Mouse (Mus musculus): ENCODE measurements around the gene Dlg2. TPM values are rescaled to one million over a fixed set of nuclear protein-coding genes. Genes with fewer than 3 reads are reported as not detected.

Dlg2 gene
- total RNA-seq, 1 experiment from 2014 or later: 2.2 TPM

DNA sequence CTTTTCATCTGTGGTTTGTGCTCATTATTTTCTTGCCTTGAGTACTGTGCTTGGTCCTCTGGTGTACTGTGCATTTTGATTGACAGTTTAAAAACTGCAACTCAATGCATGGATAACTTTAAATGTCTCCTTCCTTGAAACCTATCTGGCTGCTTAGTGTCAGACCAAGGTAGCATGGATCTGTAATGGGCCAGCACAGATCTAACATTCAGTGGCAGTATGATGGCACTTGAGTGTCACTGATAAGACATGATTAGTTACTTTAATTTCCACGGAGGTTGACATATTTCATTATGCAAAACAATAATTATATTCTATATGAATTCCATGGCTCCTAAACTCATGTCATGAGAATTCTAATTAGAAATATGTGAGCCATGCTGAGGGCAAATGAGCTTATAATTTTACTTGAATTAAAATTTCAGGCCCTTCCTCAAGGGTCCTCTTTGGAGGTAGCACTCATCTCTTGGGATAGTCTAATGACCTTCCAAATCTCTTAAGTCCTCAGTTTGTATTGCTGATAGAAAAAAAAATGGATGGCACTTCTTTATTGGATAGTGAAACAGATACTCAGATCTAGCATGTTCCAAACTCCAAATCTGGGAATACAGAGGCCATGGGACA is 1005.2 kb downstream of the Dlg2 start:
- no peak for ATAC-seq (ENCODE audit: extremely low read depth, insufficient number of reproducible peaks, low FRiP score, poor library complexity, severe bottlenecking)

DNA sequence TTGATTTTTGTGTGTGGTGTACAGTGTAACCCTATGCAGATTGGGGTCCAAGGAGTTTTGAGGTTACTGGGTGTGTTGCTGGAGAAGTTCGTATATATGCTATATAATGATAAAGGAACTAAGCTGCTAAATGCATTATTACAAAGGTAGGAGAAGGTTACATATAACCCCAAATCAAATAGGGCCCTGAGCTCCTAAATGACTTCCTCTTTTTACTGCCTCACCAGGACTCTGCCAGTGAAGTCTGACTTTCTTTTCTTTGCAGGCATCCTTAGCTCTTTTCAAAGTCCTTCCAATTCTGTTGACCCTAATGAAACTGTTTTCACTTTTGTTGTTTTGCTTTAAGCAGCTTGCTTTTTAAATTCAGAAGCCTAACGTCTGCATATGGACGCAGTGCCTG is 1016.8 kb downstream of the Dlg2 start:
- no peak for ATAC-seq (ENCODE audit: extremely low read depth, insufficient number of reproducible peaks, low FRiP score, poor library complexity, severe bottlenecking)

DNA sequence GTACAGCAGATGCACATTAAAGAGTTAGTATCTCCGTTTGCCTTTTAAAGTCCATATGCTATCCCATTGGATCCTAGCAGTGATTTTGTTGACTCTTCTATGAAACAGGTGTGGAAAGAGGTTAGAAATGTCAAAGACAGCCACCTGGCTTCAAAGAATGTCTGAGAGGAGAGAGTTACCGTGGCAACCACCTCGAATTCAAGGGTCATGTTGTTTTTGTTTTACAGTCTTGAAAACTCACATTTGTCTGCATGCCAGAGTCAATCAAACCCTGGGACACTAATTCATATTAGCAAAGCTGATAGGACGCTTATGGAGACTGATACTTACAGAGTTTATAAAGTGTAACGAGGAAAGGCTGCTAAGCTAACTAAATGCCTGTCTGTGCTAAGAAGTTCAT is 1019.1 kb downstream of the Dlg2 start:
- no peak for ATAC-seq (ENCODE audit: extremely low read depth, insufficient number of reproducible peaks, low FRiP score, poor library complexity, severe bottlenecking)

DNA sequence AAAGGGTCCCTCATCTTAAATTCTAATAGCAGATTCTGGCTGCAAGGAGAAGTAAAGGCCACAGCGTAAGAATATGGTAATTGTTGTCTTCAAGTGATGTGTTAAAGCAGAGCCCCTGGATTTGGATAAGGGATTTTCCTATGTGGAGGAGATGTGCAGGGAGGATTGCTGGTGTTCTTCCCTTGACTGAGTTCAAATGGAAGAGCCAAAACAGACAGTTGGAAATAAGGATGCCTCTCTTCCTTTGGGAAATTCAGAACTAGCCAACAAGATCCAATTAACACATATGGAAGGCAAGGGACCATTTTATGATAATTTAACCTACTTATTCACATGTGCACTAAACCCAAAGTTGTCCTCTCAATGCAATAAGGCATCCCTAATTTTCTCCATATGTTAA is 1034.6 kb downstream of the Dlg2 start:
- no peak for ATAC-seq (ENCODE audit: extremely low read depth, insufficient number of reproducible peaks, low FRiP score, poor library complexity, severe bottlenecking)

DNA sequence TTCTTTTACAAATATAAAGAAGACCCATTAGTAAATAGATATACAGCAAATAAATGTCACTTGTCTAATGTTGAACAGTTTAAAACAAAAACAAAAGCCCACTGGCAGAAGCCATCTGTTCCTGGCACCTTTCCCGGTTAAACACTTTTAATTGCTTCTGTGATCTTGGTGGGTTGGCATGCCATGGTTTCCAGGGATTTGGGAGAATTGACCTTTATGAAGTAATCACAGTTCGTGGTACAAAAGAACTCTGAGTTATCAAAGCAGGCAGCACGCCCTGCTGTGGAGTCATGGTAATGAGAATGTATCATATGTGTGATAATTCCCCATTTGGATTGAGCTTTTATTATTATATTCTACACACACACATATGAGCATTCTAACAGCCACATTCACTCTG is 1038.0 kb downstream of the Dlg2 start:
- no peak for ATAC-seq (ENCODE audit: extremely low read depth, insufficient number of reproducible peaks, low FRiP score, poor library complexity, severe bottlenecking)

DNA sequence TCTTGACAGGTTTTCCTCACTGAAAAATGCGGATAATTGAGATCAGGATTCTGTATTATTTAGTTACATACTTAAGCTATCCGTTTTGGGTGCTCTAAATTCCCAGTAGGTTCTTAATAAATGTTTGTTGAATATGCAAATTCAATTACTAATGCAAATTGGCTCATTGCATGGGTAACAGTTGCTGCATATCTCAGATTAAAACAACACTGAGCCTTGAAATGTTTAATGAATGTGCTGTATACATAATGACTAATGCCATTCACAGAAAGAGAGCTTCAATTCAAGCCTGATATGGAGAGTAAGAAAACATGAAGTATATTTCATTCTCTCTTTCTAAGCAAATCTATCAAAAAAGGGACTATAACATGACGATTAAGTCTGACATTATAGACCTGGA is 1039.8 kb downstream of the Dlg2 start:
- no peak for ATAC-seq (ENCODE audit: extremely low read depth, insufficient number of reproducible peaks, low FRiP score, poor library complexity, severe bottlenecking)

DNA sequence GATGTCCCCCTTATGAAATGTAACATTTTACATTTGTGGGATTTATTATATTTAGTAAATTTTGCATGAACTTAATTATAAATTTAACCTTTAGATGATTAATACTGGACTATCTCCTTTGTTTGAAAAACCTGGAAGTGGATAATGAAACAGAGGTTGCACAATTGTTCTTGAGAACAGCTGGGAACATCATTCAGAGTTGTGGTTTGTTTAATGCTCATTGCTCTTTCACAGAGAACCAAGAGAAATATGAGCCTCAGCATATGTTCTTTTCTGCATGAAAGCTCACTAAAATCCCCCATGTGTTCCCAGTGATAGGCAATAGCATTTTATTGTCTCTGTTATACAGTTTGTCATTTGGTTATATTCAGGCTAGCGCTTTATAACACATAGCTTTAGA is 1049.4 kb downstream of the Dlg2 start:
- no peak for ATAC-seq (ENCODE audit: extremely low read depth, insufficient number of reproducible peaks, low FRiP score, poor library complexity, severe bottlenecking)

DNA sequence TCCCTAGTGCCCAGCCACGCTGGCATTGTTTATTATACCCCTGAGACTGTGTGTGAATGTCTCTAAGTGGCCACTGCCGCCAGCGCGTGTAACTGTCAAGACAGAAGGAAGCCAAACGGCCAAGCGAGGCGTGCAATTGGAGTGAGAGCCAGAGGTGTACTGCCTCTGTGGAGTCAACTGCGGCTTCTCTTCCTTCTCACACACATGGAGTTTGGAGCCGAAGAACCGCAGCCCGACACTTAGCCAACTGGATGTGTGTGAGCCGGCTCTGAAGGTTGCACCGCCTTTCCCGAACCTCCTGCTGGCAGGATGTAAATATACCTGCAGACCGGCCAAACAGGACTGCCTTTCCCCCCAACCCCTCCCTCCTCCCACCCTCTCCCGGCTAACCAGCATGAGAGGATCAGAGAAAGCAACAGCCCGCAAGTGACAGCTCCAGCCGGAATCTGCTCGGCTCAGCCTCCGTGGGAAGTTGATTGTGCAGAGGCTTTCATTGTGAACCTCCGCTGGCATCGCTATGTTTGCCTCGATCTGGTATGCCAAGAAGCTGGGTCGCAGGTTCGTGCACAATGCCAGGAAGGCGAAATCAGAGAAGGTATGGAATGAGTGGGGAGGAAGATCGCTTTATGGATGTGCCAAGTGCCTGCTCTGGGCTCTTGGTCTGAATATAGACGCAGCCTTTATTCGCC is 1066.3 kb downstream of the Dlg2 start:
- no peak for ATAC-seq (ENCODE audit: extremely low read depth, insufficient number of reproducible peaks, low FRiP score, poor library complexity, severe bottlenecking)

DNA sequence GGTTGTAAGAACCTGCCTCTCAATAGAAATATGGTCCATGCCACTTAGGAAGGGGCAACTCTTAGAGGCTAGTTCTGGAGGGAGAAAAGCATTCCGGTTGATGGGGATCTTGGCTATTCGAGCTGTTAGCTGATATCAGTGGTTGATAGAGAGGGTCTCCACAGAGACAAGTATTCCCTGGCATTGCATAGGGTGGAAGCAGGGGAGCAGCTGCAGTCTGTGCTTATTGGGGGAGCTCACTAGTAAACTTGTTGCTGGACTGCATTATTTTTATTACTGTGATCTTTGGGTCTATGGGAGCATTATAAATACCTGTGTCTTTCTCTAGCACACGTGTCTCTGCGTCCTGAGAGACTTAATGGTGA is 1066.8 kb downstream of the Dlg2 start:
- no peak for ATAC-seq (ENCODE audit: extremely low read depth, insufficient number of reproducible peaks, low FRiP score, poor library complexity, severe bottlenecking)

DNA sequence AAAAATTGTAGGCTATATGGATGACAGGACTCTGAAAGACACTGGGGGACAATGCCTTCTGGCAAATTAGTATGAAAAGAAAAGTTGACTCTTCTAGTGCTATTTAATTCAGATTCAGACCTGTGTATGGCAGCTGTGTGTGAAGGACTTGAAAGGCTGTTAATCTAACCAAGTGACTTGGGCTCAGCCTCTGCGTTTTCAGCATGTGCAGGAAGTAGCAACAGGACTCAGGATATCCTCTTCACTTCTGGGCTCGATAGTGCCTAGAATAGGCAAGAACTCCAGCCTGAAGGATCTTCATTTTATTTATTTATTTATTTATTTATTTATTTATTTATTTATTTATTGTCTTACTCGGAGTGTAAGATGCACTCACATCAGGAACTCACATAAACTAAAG is 1068.1 kb downstream of the Dlg2 start:
- ATAC-seq (ENCODE audit: extremely low read depth, insufficient number of reproducible peaks, low FRiP score, poor library complexity, severe bottlenecking): no peak

DNA sequence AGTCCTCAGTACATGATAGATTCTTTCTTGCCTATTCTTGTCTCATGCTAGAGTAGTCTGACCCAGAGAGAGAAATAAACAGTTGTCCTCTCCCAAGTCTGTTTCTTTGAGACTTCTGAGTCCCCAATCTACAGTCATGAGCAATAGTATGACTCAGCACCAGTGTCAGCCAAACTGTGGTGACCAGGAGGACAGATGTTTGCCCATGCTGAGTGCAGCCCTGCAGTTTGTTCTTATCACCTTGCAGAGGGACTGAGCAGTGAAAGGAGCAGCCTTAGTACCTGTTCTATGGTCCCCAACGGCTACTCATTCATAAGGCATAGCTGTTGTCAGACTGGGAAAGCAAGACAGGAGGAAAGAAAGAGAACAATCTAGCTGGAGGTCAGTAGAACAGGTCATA is 1072.3 kb downstream of the Dlg2 start:
- ATAC-seq (ENCODE audit: extremely low read depth, insufficient number of reproducible peaks, low FRiP score, poor library complexity, severe bottlenecking): no peak

DNA sequence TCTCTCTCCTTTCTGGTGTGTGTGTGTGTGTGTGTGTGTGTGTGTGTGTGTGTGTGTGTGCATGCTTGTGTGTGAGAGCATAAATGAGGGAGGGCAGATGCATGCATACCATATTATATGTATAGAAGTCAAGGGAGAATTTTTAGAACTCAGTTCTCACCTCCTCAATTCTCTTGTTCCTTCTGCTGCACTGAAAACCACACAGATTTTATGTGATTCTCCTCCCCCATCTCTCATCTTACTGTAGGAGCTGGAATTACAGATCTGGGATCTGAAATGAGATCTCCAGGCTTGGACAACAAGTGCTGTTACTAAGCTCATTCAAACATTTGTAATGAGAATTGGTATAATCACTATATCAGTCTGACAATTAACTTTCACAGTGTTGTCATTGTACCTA is 1081.1 kb downstream of the Dlg2 start:
- ATAC-seq (ENCODE audit: extremely low read depth, insufficient number of reproducible peaks, low FRiP score, poor library complexity, severe bottlenecking): no peak

DNA sequence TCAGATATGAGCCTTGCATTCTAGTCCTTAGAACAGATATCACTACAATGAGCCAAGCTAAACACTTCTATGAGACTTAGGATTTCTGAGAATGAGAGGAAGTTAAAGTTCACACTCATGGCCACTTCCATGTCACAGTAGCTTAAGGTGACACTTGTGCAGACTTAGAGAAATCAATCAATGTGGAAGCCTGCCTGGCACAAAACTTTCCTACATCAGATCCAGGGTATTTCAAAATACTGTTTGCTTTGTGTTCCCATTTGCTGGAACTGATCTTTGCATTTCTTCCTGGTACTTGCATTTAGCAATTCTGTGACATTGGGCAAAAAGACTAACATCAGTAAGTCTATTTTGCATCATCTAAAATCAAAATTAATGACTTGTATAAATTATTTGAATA is 1091.0 kb downstream of the Dlg2 start:
- ATAC-seq (ENCODE audit: extremely low read depth, insufficient number of reproducible peaks, low FRiP score, poor library complexity, severe bottlenecking): no peak

DNA sequence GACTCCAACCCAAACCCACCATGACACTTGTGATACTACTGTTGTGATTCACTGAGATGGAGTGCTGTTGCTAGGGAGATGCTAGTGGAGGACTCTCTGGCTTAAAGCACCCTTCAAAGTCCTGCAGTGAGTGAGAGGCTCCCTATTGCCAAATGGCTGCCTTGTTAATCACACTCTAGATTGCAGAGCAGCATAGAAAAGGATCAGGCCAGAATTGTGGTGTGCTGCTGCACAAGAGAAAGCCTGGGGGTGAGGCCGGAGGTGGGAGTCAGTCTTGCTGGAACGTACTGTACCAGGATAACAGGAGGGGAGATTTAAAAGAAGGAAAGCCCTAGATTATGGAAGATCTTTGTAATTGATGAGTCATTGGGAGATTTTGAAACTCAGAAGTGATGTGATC is 1094.5 kb downstream of the Dlg2 start:
- no peak for ATAC-seq (ENCODE audit: extremely low read depth, insufficient number of reproducible peaks, low FRiP score, poor library complexity, severe bottlenecking)

DNA sequence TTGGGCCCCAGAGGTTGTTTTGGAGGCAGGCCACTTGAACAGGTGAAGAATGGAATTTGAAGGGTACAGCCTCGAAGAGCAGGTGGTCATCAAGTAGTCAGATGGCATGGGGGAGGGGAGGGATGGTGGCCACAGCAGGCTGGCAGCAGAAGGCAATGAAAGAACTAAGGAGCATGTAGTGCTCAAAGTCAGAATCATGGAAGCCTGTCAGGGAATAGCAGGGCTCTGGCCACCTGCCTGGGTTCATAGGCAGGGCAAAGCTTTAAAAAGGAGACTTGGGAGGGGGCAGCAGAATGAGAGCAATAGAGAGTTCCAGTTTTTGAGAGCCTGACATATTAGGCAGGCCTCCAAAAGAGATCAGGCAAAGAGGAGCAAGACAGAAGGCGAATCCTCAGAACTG is 1096.2 kb downstream of the Dlg2 start:
- no peak for ATAC-seq (ENCODE audit: extremely low read depth, insufficient number of reproducible peaks, low FRiP score, poor library complexity, severe bottlenecking)

DNA sequence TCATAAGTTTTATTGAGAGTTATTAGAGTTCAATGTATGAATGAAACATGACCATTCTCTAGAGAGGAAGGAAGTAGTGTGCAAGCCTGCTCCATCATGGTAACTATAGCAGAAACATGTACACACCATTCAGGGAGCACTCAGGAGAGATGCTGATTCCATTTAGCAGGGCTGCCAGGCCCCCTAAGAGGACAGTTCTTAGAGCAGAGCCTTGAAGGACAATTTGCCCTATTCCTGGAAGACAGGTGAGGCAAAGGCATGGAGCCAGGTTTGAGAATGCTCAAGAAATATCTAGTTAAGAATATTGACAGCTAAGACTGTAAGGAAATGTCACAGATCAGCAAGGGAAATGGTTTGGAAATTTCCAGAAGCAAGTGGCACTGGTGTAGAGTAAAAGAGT is 1096.8 kb downstream of the Dlg2 start:
- ATAC-seq (ENCODE audit: extremely low read depth, insufficient number of reproducible peaks, low FRiP score, poor library complexity, severe bottlenecking): no peak

DNA sequence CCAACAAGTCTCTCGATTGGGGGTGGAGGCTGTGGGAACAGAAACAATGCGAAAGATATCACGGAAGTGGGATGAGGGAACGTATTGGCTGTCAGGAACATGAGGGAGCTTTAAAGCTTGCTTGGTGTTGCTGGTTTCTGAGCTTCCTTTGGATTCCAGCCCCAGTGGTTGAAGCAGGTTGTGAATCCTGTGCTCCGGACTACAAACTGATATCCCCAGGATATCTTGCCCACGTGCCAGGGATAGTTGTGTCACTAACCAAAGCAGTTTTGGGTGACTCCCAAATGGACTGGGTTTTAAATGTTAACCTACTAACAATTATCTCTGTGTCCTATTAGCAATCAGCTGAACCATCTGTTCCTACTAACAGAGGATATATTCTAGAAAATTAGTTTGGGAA is 1099.7 kb downstream of the Dlg2 start:
- ATAC-seq (ENCODE audit: extremely low read depth, insufficient number of reproducible peaks, low FRiP score, poor library complexity, severe bottlenecking): no peak

DNA sequence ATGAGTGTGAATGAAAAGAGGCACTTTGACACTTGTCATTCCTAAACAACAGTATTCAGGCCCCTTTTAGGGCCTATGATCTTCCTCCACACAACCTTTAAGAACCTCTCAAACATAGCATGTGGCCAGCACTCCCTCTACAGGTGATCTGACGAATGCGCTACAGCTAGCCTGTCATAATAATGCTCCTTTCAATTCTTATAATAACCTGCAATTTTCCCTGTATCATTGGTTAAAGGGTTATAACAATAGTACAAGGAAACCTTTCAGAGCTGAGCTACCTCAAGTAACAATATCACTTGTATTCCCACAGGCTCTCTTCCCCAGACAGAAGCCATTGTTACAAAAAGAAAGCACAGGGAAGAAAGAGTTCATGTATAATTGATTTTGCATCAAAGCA is 1105.7 kb downstream of the Dlg2 start:
- no peak for ATAC-seq (ENCODE audit: extremely low read depth, insufficient number of reproducible peaks, low FRiP score, poor library complexity, severe bottlenecking)

DNA sequence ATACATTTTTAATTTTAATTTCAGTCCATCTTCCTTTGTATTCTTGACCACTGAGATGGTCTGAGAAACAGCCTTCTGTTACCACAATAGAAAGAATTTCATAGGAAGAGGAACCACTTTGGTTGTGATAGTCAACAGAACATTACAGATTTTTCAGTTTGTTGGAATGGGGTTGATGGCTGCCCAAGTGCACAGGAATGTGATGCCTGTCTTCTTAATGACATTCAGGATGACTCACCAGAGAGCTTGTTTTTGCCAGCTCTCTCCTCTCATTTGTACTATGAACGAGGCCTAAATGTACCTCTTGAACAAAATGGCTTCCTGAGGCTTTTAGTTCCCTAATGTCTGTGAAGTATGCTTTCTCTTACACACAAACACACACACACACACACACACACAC is 1107.1 kb downstream of the Dlg2 start:
- ATAC-seq (ENCODE audit: extremely low read depth, insufficient number of reproducible peaks, low FRiP score, poor library complexity, severe bottlenecking): no peak

DNA sequence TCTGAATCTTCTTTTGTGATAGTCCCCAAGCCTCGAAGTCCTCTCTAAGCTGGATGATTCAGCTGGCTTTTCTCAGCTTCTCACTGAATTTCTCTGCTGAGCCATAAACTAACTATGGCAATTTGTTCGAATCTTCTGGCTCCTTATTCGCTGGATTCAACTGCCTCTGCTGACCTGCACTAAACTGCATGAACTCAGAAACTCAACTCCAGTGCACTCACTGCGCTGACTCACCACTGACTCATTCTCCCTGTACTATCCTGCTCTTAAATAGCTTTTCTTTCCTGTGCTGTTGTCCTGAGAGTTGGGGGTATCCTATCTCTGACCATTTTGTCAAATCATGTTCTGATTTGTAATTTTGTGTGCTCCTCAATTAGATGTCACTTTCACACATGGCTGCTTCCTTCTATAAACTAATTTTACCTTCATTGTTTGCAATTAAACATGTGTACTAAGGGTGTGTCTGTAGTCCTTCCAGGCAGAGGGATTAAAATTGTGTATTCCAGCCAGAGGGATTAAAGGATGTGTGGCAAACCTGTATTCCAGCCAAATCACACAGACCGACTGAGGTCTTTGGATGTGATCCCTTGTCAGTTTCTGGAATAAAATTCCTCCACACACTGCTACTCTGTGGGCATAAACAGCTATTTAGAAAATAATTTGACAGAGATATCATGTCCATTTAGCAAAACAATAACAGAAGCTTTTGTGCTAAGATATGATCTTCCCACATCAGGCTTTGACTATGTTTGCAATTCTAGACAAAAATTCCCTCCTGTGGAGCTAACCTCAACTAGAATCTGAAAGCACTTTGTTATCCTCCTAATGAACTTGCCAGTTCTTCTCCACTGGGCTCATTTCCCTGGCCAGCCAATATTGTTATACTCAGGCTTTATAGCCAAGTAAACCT is 1115.0 kb downstream of the Dlg2 start:
- no peak for ATAC-seq (ENCODE audit: extremely low read depth, insufficient number of reproducible peaks, low FRiP score, poor library complexity, severe bottlenecking)

All from neutrophil, adult 5-6 weeks (primary cell).